Mouse (Mus musculus) stomach, embryonic 16.5 days (tissue): ENCODE measurements around the gene Dnm3. TPM values are rescaled to one million over a fixed set of nuclear protein-coding genes. Genes with fewer than 3 reads are reported as not detected.
A peak's percentile ranks its signal among the peaks of the same experiment; 100 is the strongest.

Source experiments
- ATAC-seq: fragments of 200-750 bp; cut with Nextera tagmentation; 2 replicates; pipeline ENCODE4 v1.8.0; 2017; ENCODE audit warnings: moderate number of reproducible peaks, moderate TSS enrichment; ENCODE audit not compliant: insufficient read depth, low FRiP score
- H3K27ac ChIP-seq: fragments of 300-500 bp; sonication (generic); 2 replicates; pipeline ENCODE4 v1.5.1; 2014; ENCODE audit warnings: low read length
- H3K27me3 ChIP-seq: fragments of 300-500 bp; sonication (generic); 2 replicates; pipeline ENCODE4 v1.6.1; 2014; ENCODE audit warnings: low read length, control low read depth, mixed read lengths; ENCODE audit not compliant: control insufficient read depth, insufficient read depth
- H3K36me3 ChIP-seq: fragments of 300-500 bp; sonication (generic); 2 replicates; pipeline ENCODE4 v1.6.1; 2014; ENCODE audit warnings: low read length; ENCODE audit not compliant: control insufficient read depth, insufficient read depth
- H3K4me1 ChIP-seq: fragments of 300-500 bp; sonication (generic); 2 replicates; pipeline ENCODE4 v1.6.1; 2014; ENCODE audit warnings: low read length, control low read depth, mixed read lengths; ENCODE audit not compliant: control insufficient read depth, insufficient read depth
- H3K4me2 ChIP-seq: fragments of 300-500 bp; sonication (generic); 2 replicates; pipeline ENCODE4 v1.6.1; 2014; ENCODE audit warnings: low read depth, low read length, mixed read lengths
- H3K4me3 ChIP-seq: fragments of 300-500 bp; sonication (generic); replicated peaks from 2 replicates; pipeline ENCODE4 v1.5.1; 2014; ENCODE audit warnings: mild to moderate bottlenecking, low read length
- H3K9ac ChIP-seq: fragments of 300-500 bp; sonication (generic); 2 replicates; pipeline ENCODE4 v1.6.1; 2014; ENCODE audit warnings: low read length
- H3K9me3 ChIP-seq: fragments of 300-500 bp; sonication (generic); replicated peaks from 2 replicates; pipeline ENCODE4 v1.6.1; 2016; ENCODE audit warnings: low read length, control low read depth; ENCODE audit not compliant: control insufficient read depth
- WGBS: fragments of 180-500 bp; shearing (Covaris S2); extraction: QIAGEN DNeasy Blood & Tissue Kit; methylation state at CpG from one replicate; pipeline ENCODE4 v1.1.7; 2014; 5-methylcytosine and 5-hydroxymethylcytosine counted together
- polyA plus RNA-seq: library from polyadenylated mRNA; unstranded; fragments of >200 nt; fragmentation: Nextera tagmentation; extraction: Ambion mirVana; gene quantifications from 2 replicates; pipeline ENCODE4 v1.2.1, GENCODE M21; 2015

The Dnm3 gene
- polyA plus RNA-seq, 1 experiment from 2014 or later: 6.4 TPM

GRCm38 (mm10) chr1:161968589-161969407 is 509.0 kb downstream of the Dnm3 start, which contains the start of gene Pigc:
Pigc (plus strand) TSS chr1:161969186.
- peak within 1 kb of the TSS; percentile 81 for H3K4me3 ChIP-seq
- no peaks in the 10 kb centered on the region for H3K36me3 ChIP-seq
- no peaks in the 10 kb centered on the region for H3K9me3 ChIP-seq
- H3K27ac ChIP-seq: peak within 1 kb of the TSS; percentile 85
- H3K27me3 ChIP-seq: no peaks in the 10 kb centered on the region
- ATAC-seq: peak; percentile 98
- H3K4me2 ChIP-seq: peak within 1 kb of the TSS; percentile 78
- peak within 1 kb of the TSS; percentile 91 for H3K9ac ChIP-seq
- 2% methylated on average over 38 of the region's 38 CpGs for WGBS
- H3K4me1 ChIP-seq: peaks cover 12% of the 10 kb centered on the region; the same call in 1 of the 2 replicates

GRCm38 (mm10) chr1:161967936-161968335 is 509.9 kb downstream of the Dnm3 start:
- Histone ChIP-seq H3K4me2 (no peak overlapping the region), H3K36me3 (no peaks in the 10 kb centered on the region), H3K27me3 (no peaks in the 10 kb centered on the region), H3K9me3 (no peaks in the 10 kb centered on the region), H3K4me1 (0 out of 2 replicates have a peak, but pooled peaks cover 10% of the 10 kb centered on the region), H3K4me3 (no peak overlapping the region), H3K9ac (no peak overlapping the region), H3K27ac (no peak overlapping the region)
- no peak for ATAC-seq
- WGBS: 53% methylated on average over 2 of the region's 2 CpGs

GRCm38 (mm10) chr1:161962465-161963377 is 515.1 kb downstream of the Dnm3 start:
- Histone ChIP-seq H3K4me2 (no peak overlapping the region), H3K4me1 (no peaks in the 10 kb centered on the region)
- WGBS: 51% methylated on average over 3 of the region's 3 CpGs

GRCm38 (mm10) chr1:161957964-161958950 is 519.6 kb downstream of the Dnm3 start:
- Histone ChIP-seq H3K9me3 (no peaks in the 10 kb centered on the region), H3K4me2 (no peak overlapping the region), H3K27ac (no peak overlapping the region), H3K4me3 (no peak overlapping the region), H3K4me1 (no peaks in the 10 kb centered on the region), H3K27me3 (no peaks in the 10 kb centered on the region), H3K36me3 (no peaks in the 10 kb centered on the region), H3K9ac (no peak overlapping the region)
- ATAC-seq: no peak
- 73% methylated on average over 19 of the region's 19 CpGs for WGBS

More at GRCm38 (mm10) chr1:161962465-161963377, 515.1 kb downstream of the Dnm3 start:
- Histone ChIP-seq H3K9ac (no peak overlapping the region), H3K27ac (no peak overlapping the region), H3K4me3 (no peak overlapping the region), H3K36me3 (no peaks in the 10 kb centered on the region), H3K9me3 (no peaks in the 10 kb centered on the region), H3K27me3 (no peaks in the 10 kb centered on the region)
- no peak for ATAC-seq

GRCm38 (mm10) chr1:161955846-161956245 is 522.0 kb downstream of the Dnm3 start:
- Histone ChIP-seq H3K9ac (no peak overlapping the region), H3K9me3 (no peaks in the 10 kb centered on the region), H3K36me3 (no peaks in the 10 kb centered on the region), H3K4me2 (no peak overlapping the region), H3K27ac (no peak overlapping the region), H3K27me3 (no peaks in the 10 kb centered on the region), H3K4me1 (no peaks in the 10 kb centered on the region), H3K4me3 (no peak overlapping the region)
- 61% methylated on average over 5 of the region's 5 CpGs for WGBS
- no peak for ATAC-seq

GRCm38 (mm10) chr1:161952599-161952998 is 525.2 kb downstream of the Dnm3 start:
- H3K9ac ChIP-seq: no peak overlapping the region
- H3K9me3 ChIP-seq: no peaks in the 10 kb centered on the region
- no peaks in the 10 kb centered on the region for H3K4me1 ChIP-seq
- no peak overlapping the region for H3K27ac ChIP-seq
- no peak overlapping the region for H3K4me3 ChIP-seq
- H3K36me3 ChIP-seq: no peaks in the 10 kb centered on the region
- ATAC-seq: no peak
- WGBS: 47% methylated on average over 1 of the region's 1 CpGs
- no peak overlapping the region for H3K4me2 ChIP-seq
- no peaks in the 10 kb centered on the region for H3K27me3 ChIP-seq

- no peak overlapping the region for H3K4me3 ChIP-seq
- H3K36me3 ChIP-seq: no peaks in the 10 kb centered on the region
- no peaks in the 10 kb centered on the region for H3K27me3 ChIP-seq
- ATAC-seq: no peak
- WGBS: 63% methylated on average over 5 of the region's 5 CpGs
- no peak overlapping the region for H3K27ac ChIP-seq
- H3K4me2 ChIP-seq: no peak overlapping the region
- no peaks in the 10 kb centered on the region for H3K4me1 ChIP-seq
- no peaks in the 10 kb centered on the region for H3K9me3 ChIP-seq
- H3K9ac ChIP-seq: no peak overlapping the region
Observed at GRCm38 (mm10) chr1:161951009-161951779, 526.6 kb downstream of the Dnm3 start.

GRCm38 (mm10) chr1:161942082-161942481 is 535.8 kb downstream of the Dnm3 start:
- no peak overlapping the region for H3K4me2 ChIP-seq
- H3K27ac ChIP-seq: no peak overlapping the region
- no peaks in the 10 kb centered on the region for H3K9me3 ChIP-seq
- 66% methylated on average over 2 of the region's 2 CpGs for WGBS
- no peak overlapping the region for H3K4me3 ChIP-seq
- H3K27me3 ChIP-seq: no peaks in the 10 kb centered on the region
- ATAC-seq: no peak
- no peaks in the 10 kb centered on the region for H3K4me1 ChIP-seq
- H3K36me3 ChIP-seq: no peaks in the 10 kb centered on the region
- no peak overlapping the region for H3K9ac ChIP-seq
